Mouse (Mus musculus): ENCODE results near the gene Olfr1396.

DNA sequence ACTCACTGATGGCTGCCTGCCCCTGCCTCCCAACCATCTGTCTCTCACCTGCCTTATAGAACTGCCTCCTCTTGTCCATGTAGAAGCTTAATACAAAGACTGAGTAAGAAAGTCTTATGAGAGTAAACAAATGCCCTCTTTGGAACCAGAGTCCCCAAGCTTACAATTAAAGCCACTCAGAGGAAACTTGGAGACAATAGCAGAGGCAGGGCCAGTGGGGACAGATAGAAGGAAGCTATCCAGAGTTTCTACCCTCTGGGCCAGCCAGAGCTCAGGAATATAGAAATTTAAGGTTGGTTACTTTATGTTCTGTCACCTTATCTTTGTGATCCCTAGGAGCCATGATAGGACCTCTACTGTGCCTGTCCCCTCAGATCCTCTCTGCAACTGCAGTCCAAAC, at the start of gene Olfr1396:
- TF ChIP-seq CTCF (IDR thresholded peaks at IDR 0.05; ENCODE audit: low read depth, low read length) (no peak), EP300 (IDR thresholded peaks at IDR 0.05; ENCODE audit: insufficient read depth, low read depth, low read length) (no peak)

All from ES-Bruce4 (cell line).